Mouse (Mus musculus) left cerebral cortex, adult 2 months (tissue): ENCODE measurements at regions not wholly inside any gene's neighbourhood (a gene's known extent, or its start where the extent isn't known, plus 50 kb on each side); places are given as distances from the start of the nearest gene placed in this dataset.

Experiments used
- DNase-seq, 2 experiments: peaks; one replicate each; pipeline ENCODE4 v3.0.0; 2021 to 2022; ENCODE audit warnings: low spot score in 2 of 2, mixed read lengths in 1 of 2; ENCODE audit errors: extremely low spot score in 1 of 2
- H3K27ac ChIP-seq: fragments of 200-600 bp; 2 replicates; pipeline ENCODE4 v1.8.1; 2022
- H3K4me3 ChIP-seq: fragments of 200-600 bp; 2 replicates; pipeline ENCODE4 v1.8.1; 2022
- CTCF ChIP-seq: fragments of 200-600 bp; IDR thresholded peaks from 2 replicates; pipeline ENCODE4 v1.8.1; 2022; ENCODE audit warnings: antibody characterized with exemption, mild to moderate bottlenecking, moderate library complexity
- intact Hi-C: fragments of 180-260 bp; cut with DNase I; formaldehyde crosslinking; loops from one replicate; pipeline ENCODE4 v1.15.1; 2025

GRCm38 (mm10) chr12:12442872-12443271 is 180.9 kb downstream of the Fam49a start:
- intact Hi-C loops = loop anchor here (5.0 kb wide), 1 partner anchor 154 kb away; no protein-coding TSS in a partner anchor
- DNase-seq = no peak
- Histone ChIP-seq H3K4me3 (no peak overlapping the region), H3K27ac (no peak overlapping the region)
- TF ChIP-seq CTCF = no peak

- Histone ChIP-seq H3K27ac (no peak overlapping the region), H3K4me3 (no peak overlapping the region)
- TF ChIP-seq CTCF = peak; percentile 43
- DNase-seq = no peak
- intact Hi-C loops = no loop called here
These were observed 174.4 kb downstream of the Fam49a start for GRCm38 (mm10) chr12:12436379-12436778.

- no peak overlapping the region for H3K27ac ChIP-seq
- no peak overlapping the region for H3K4me3 ChIP-seq
- intact Hi-C loops = no loop called here
- no peak for TF ChIP-seq CTCF
- no peak for DNase-seq
These were observed 170.7 kb downstream of the Fam49a start for GRCm38 (mm10) chr12:12432597-12432996.
